Mouse (Mus musculus) ES-E14 (cell line): ENCODE results near the gene Dok7.

Source experiments
- CHD2 ChIP-seq: IDR thresholded peaks from 2 replicates; pipeline ENCODE4 v1.6.1; 2014; ENCODE audit warnings: mild to moderate bottlenecking, low read depth, low read length, inconsistent platforms
- HCFC1 ChIP-seq: IDR thresholded peaks from 2 replicates; pipeline ENCODE4 v1.6.1; 2012; ENCODE audit warnings: low read length, inconsistent platforms, borderline replicate concordance; ENCODE audit not compliant: insufficient read depth
- MAFK ChIP-seq: IDR thresholded peaks from 2 replicates; pipeline ENCODE4 v1.6.1; 2014; ENCODE audit warnings: mild to moderate bottlenecking, low read depth, low read length, inconsistent platforms; ENCODE audit not compliant: insufficient read depth
- ZC3H11A ChIP-seq: IDR thresholded peaks from 2 replicates; pipeline ENCODE4 v1.6.1; 2012; ENCODE audit warnings: low read depth, mild to moderate bottlenecking, inconsistent platforms, low read length, borderline replicate concordance
- ZNF384 ChIP-seq: IDR thresholded peaks from 2 replicates; pipeline ENCODE4 v1.6.1; 2012; ENCODE audit warnings: low read depth, low read length, inconsistent platforms

- TF ChIP-seq ZC3H11A: no peak
- no peak for TF ChIP-seq ZNF384
- TF ChIP-seq HCFC1: no peak
- no peak for TF ChIP-seq CHD2
- no peak for TF ChIP-seq MAFK
Observed at GRCm38 (mm10) chr5:35084913-35085312, 28.3 kb downstream of the Dok7 start.
